Mouse (Mus musculus) erythroblast, embryonic 14.5 days (primary cell): ENCODE measurements around the gene Clip2.

Experiments used
- GATA1 ChIP-seq: IDR thresholded peaks from 2 replicates; pipeline ENCODE4 v1.6.1; 2012; ENCODE audit warnings: low read length, inconsistent platforms, mixed read lengths
- TAL1 ChIP-seq: IDR thresholded peaks from 3 replicates; pipeline ENCODE4 v1.6.1; 2012; ENCODE audit warnings: low read length, inconsistent platforms, mixed read lengths

DNA sequence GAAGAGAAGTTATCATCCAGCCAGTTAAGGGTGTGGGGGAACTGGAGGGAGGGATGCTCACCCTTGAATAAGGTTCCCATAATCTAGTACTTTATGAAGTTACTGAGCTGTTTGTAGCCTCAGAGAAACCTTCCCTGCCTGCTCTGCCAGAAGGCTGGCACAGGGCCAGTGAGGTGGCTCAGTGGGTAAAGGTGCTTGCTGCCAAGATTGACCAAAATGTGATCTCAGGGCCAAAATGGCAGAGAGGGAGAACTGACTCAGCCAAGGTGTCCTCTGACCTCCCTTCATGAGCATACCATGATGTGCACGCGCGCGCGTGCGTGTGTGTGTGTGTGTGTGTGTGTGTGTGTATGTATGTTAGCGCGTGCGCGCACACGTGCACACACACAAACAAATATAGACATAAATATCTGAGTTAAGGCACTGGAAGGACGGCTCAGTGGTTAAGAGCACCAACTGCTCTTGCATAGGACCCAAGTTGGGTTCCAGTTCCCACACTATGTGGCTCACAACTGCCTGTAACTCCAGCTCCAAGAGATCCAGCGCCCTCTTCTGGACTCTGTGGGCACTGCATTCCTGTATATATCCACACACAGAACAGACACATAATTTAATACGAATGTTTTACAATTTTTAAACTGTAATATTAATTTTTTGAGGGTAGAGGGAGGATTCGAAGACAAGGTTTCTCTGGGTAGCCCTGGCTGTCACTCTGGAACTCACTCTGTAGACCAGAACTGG is 26.1 kb downstream of the Clip2 start:
- TF ChIP-seq GATA1 = no peak
- no peak for TF ChIP-seq TAL1
